Mouse (Mus musculus): ENCODE results near the gene Klra1. TPM values are rescaled to one million over a fixed set of nuclear protein-coding genes. Genes with fewer than 3 reads are reported as not detected.
"Not testable (repeated sequence)": the region's sequence is repeated elsewhere in the genome, so short reads cannot be mapped to it uniquely, and the experiment has no call there.

Klra1 gene
- not detected in 2 replicates for total RNA-seq (2014; rRNA removed)
- not detected in 2 replicates for polyA plus RNA-seq (2015; fragmentation: Nextera tagmentation; extraction: Ambion mirVana)

DNA sequence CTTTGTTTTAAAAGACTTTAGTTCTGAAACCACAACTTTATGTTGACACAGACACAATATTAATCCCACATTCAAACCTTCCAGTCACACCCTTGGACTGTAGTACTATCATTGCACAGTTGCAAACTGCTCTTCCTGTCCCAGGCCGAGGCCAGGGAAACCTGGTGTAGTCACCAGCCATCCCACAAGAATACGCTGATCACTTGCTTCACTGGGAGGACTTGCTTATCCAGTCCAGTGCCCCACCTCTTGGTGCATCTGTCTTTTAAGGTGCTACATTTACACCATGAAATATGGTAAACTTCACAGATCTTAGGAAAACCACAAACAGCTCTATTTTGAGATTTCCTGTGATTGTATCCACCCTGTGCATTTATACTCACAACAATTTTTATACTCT is at the start of gene Klra1:
Gene Klra1, minus strand, starts transcription at position 125 of the 400 bp plus-strand sequence.
- Histone ChIP-seq H3K27ac (ENCODE audit: low read depth, low read length) (no peak within 1 kb of the TSS), H3K36me3 (ENCODE audit: insufficient read depth, low read length) (no peaks in the 10 kb centered on the region), H3K9ac (replicated peaks; ENCODE audit: low read length, poor library complexity, severe bottlenecking) (no peak within 1 kb of the TSS), H3K9me3 (ENCODE audit: low read length) (0 out of 2 replicates have a peak, but pooled peaks cover 10% of the 10 kb centered on the region), H3K4me3 (ENCODE audit: low read depth, low read length) (no peak within 1 kb of the TSS), H3K27me3 (ENCODE audit: insufficient read depth, low read length) (no peaks in the 10 kb centered on the region), H3K4me2 (ENCODE audit: low read depth, low read length, poor library complexity, severe bottlenecking) (no peak within 1 kb of the TSS), H3K4me1 (ENCODE audit: insufficient read depth, low read length) (no peaks in the 10 kb centered on the region)
- 82% methylated on average over 2 of the region's 2 CpGs for WGBS
- no peak for TF ChIP-seq CTCF (IDR thresholded peaks at IDR 0.05)
- ATAC-seq (ENCODE audit: low FRiP score) (no peak), DNase-seq (ENCODE audit: low spot score) (no peak)

DNA sequence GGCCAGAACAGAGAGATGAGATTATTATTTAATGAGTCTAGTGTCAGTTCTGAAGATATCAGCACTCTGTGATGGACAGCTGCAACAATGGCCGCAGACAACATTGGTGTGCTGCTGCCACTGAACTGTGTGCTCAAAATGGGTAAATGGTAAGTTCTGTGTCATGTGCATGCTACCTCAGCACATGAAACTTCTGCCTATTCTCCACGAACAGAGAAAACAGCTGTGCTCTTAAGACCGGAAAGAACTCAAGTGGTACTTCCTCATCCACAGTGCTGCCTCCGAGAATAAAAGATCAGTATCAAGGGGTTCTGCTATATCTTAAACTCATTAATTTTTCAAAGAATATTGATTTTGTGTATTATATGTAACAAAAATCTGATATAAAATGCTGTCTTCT is 42.8 kb upstream of the Klra1 start:
- no peak overlapping the region for H3K4me3 ChIP-seq (ENCODE audit: low read depth, low read length)
- peaks cover 5% of the 10 kb centered on the region; the same call in 1 of the 2 replicates for H3K9me3 ChIP-seq (ENCODE audit: low read length)
- DNase-seq (ENCODE audit: low spot score) (no peak), ATAC-seq (ENCODE audit: low FRiP score) (no peak)
- H3K27ac ChIP-seq (ENCODE audit: low read depth, low read length) = no peak overlapping the region
- no peak for TF ChIP-seq CTCF (IDR thresholded peaks at IDR 0.05)
- no peak overlapping the region for H3K4me2 ChIP-seq (ENCODE audit: low read depth, low read length, poor library complexity, severe bottlenecking)
- H3K27me3 ChIP-seq (ENCODE audit: insufficient read depth, low read length) = no peaks in the 10 kb centered on the region
- no peak overlapping the region for H3K9ac ChIP-seq (replicated peaks; ENCODE audit: low read length, poor library complexity, severe bottlenecking)
- H3K36me3 ChIP-seq (ENCODE audit: insufficient read depth, low read length) = no peaks in the 10 kb centered on the region
- no peaks in the 10 kb centered on the region for H3K4me1 ChIP-seq (ENCODE audit: insufficient read depth, low read length)
- WGBS = 85% methylated on average over 4 of the region's 4 CpGs

DNA sequence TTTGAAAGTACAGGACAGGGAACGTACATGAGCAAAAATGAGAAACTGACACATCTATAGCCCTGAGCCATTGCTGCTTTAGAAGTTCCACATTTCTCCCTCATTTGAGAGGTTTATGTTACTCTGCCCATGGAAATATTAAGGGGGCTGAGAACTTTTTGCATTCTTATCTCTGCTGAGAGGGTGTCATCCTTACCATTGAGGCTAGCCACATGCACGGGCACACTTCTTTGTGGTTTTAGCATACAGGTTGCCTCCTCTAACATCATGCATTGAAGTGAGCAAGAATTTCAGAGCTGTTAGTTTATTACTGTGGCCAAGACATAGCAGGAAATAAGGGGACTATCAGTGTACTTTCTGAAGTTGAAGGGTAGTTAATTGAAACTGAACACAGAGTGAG is 32.5 kb upstream of the Klra1 start:
- ATAC-seq (ENCODE audit: low FRiP score) = no peak
- 89% methylated on average over 2 of the region's 2 CpGs for WGBS
- H3K4me3 ChIP-seq (ENCODE audit: low read depth, low read length) = no peak overlapping the region
- no peaks in the 10 kb centered on the region for H3K36me3 ChIP-seq (ENCODE audit: insufficient read depth, low read length)
- H3K9me3 ChIP-seq (ENCODE audit: low read length) = peaks cover 19% of the 10 kb centered on the region; the same call in 1 of the 2 replicates
- H3K4me2 ChIP-seq (ENCODE audit: low read depth, low read length, poor library complexity, severe bottlenecking) = no peak overlapping the region
- no peak overlapping the region for H3K9ac ChIP-seq (replicated peaks; ENCODE audit: low read length, poor library complexity, severe bottlenecking)
- H3K4me1 ChIP-seq (ENCODE audit: insufficient read depth, low read length) = no peaks in the 10 kb centered on the region
- DNase-seq (ENCODE audit: low spot score) = no peak
- TF ChIP-seq CTCF (IDR thresholded peaks at IDR 0.05) = no peak
- no peaks in the 10 kb centered on the region for H3K27me3 ChIP-seq (ENCODE audit: insufficient read depth, low read length)
- H3K27ac ChIP-seq (ENCODE audit: low read depth, low read length) = no peak overlapping the region

DNA sequence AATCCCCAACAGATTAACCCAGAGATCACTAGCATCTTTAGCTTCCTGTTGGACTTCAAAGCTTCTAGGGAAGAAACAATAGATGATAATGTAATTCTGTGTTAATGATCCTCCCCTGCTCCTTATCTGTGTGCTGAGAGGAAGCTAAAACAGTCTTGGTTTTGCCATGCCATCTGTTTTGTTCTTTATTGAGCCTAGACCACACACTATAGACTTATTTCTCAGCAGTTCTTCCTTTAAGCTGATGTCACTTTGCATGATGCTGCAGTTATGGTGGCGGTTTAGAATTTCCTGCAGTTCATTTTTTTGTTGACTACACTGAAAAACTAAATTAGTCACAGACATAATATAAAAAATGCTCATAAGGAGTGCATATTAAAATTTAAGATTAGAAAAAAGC is 18.2 kb upstream of the Klra1 start:
- no peak overlapping the region for H3K4me3 ChIP-seq (ENCODE audit: low read depth, low read length)
- peaks cover 12% of the 10 kb centered on the region; the same call in 1 of the 2 replicates for H3K9me3 ChIP-seq (ENCODE audit: low read length)
- ATAC-seq (ENCODE audit: low FRiP score) (no peak), DNase-seq (ENCODE audit: low spot score) (no peak)
- H3K27me3 ChIP-seq (ENCODE audit: insufficient read depth, low read length) = no peaks in the 10 kb centered on the region
- H3K4me1 ChIP-seq (ENCODE audit: insufficient read depth, low read length) = no peaks in the 10 kb centered on the region
- WGBS = 63% methylated on average over 1 of the region's 1 CpGs
- no peak for TF ChIP-seq CTCF (IDR thresholded peaks at IDR 0.05)
- H3K9ac ChIP-seq (replicated peaks; ENCODE audit: low read length, poor library complexity, severe bottlenecking) = no peak overlapping the region
- H3K4me2 ChIP-seq (ENCODE audit: low read depth, low read length, poor library complexity, severe bottlenecking) = no peak overlapping the region
- H3K36me3 ChIP-seq (ENCODE audit: insufficient read depth, low read length) = no peaks in the 10 kb centered on the region
- H3K27ac ChIP-seq (ENCODE audit: low read depth, low read length) = no peak overlapping the region

DNA sequence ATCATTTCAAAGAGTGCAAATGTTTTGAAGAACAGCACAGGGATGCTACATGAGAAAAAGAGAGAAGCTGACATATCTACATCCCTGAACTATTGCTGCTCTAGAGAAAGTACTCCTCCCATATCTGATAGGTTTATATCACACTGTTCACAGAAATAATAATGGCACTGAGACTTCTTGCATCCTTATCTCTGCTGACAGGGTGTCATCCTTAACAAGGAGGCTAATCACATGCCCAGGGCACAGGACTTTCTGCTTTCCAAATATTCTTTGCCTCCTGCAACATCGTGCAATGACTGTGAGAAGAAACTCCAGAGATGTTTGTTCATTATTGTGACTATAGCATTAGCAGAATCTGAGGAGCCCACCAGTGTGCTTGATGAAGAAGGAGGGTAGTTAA is 871 bp downstream of the Klra1 start:
- WGBS = 49% methylated on average over 1 of the region's 1 CpGs

DNA sequence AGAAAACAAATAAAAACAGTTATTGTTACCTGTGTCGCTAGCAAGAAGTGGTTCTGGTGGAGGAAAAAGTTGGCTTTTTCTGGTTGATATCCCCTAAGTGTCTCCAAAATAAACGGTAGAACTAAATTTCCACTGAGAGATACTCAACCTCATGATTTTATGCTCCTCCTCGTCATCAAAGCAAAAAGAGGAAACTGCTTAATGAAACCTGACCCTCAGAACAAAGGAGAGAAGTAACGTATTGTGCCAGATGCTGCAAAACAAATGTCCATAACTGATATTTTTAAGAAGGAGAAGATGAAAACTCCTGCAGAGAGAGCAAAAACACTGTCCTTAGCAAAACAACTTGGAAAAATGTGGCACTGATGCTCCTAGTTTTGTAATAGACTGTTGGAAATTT is 4.3 kb downstream of the Klra1 start:
- Histone ChIP-seq H3K4me2 (ENCODE audit: low read depth, low read length, poor library complexity, severe bottlenecking) (no peak overlapping the region), H3K4me1 (ENCODE audit: insufficient read depth, low read length) (no peaks in the 10 kb centered on the region), H3K27ac (ENCODE audit: low read depth, low read length) (no peak overlapping the region), H3K4me3 (ENCODE audit: low read depth, low read length) (no peak overlapping the region), H3K9me3 (ENCODE audit: low read length) (peaks cover 17% of the 10 kb centered on the region; the same call in 1 of the 2 replicates), H3K36me3 (ENCODE audit: insufficient read depth, low read length) (no peaks in the 10 kb centered on the region), H3K27me3 (ENCODE audit: insufficient read depth, low read length) (no peaks in the 10 kb centered on the region), H3K9ac (replicated peaks; ENCODE audit: low read length, poor library complexity, severe bottlenecking) (no peak overlapping the region)
- no peak for TF ChIP-seq CTCF (IDR thresholded peaks at IDR 0.05)
- ATAC-seq (ENCODE audit: low FRiP score) (no peak), DNase-seq (ENCODE audit: low spot score) (no peak)
- WGBS = 72% methylated on average over 4 of the region's 4 CpGs

More for the DNA sequence above, 871 bp downstream of the Klra1 start:
- DNase-seq (ENCODE audit: low spot score) (no peak), ATAC-seq (ENCODE audit: low FRiP score) (no peak)
- no peak for TF ChIP-seq CTCF (IDR thresholded peaks at IDR 0.05)
- no peak overlapping the region for H3K4me2 ChIP-seq (ENCODE audit: low read depth, low read length, poor library complexity, severe bottlenecking)
- no peak overlapping the region for H3K27ac ChIP-seq (ENCODE audit: low read depth, low read length)
- no peaks in the 10 kb centered on the region for H3K27me3 ChIP-seq (ENCODE audit: insufficient read depth, low read length)
- H3K9ac ChIP-seq (replicated peaks; ENCODE audit: low read length, poor library complexity, severe bottlenecking) = no peak overlapping the region
- 0 out of 2 replicates have a peak, but pooled peaks cover 14% of the 10 kb centered on the region for H3K9me3 ChIP-seq (ENCODE audit: low read length)
- no peak overlapping the region for H3K4me3 ChIP-seq (ENCODE audit: low read depth, low read length)
- H3K36me3 ChIP-seq (ENCODE audit: insufficient read depth, low read length) = no peaks in the 10 kb centered on the region
- no peaks in the 10 kb centered on the region for H3K4me1 ChIP-seq (ENCODE audit: insufficient read depth, low read length)

DNA sequence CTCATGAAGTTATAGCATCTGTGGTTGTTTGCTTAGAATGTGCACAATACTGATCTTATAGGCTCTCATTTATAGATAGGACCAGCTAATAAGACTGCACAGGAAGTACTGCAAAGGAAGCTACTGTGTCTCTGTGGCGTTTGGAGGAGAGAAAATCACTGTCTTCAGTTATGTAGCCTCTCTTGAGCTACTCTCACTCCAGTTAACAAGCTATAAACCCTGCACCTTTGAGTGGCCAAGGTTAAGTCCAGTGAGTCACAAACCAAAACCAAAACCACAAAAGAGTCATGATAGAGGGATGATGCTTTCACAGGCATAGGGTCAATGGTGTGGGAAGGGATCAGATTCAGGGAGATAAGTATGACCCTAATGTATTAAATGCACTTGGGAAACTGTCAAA is 41.3 kb downstream of the Klra1 start:
- H3K4me1 ChIP-seq (ENCODE audit: insufficient read depth, low read length); H3K9ac ChIP-seq (replicated peaks; ENCODE audit: low read length, poor library complexity, severe bottlenecking); H3K9me3 ChIP-seq (ENCODE audit: low read length); H3K27me3 ChIP-seq (ENCODE audit: insufficient read depth, low read length); H3K27ac ChIP-seq (ENCODE audit: low read depth, low read length); H3K4me2 ChIP-seq (ENCODE audit: low read depth, low read length, poor library complexity, severe bottlenecking); H3K4me3 ChIP-seq (ENCODE audit: low read depth, low read length); H3K36me3 ChIP-seq (ENCODE audit: insufficient read depth, low read length); ATAC-seq (ENCODE audit: low FRiP score); DNase-seq (ENCODE audit: low spot score): not testable (repeated sequence)
- WGBS = 28% methylated on average over 1 of the region's 1 CpGs

DNA sequence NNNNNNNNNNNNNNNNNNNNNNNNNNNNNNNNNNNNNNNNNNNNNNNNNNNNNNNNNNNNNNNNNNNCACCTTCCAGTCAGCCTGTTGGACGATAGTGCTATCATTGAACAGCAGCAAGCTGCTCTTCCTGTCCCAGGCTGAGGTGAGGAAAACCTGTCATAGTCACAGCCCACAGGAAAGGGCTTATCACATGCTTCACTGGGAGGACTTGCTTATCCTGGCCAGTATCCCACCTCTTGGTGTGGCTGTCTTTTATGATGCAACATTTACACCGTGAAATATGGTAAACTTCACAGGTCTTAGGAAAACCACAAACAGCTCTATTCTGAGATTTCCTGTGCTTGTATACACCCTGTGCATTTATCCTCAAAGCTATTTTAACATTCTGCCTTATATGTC is 44.7 kb downstream of the Klra1 start:
- not testable (repeated sequence) for ATAC-seq (ENCODE audit: low FRiP score); H3K27ac ChIP-seq (ENCODE audit: low read depth, low read length); H3K4me2 ChIP-seq (ENCODE audit: low read depth, low read length, poor library complexity, severe bottlenecking); H3K4me1 ChIP-seq (ENCODE audit: insufficient read depth, low read length); H3K9ac ChIP-seq (replicated peaks; ENCODE audit: low read length, poor library complexity, severe bottlenecking); H3K36me3 ChIP-seq (ENCODE audit: insufficient read depth, low read length); H3K9me3 ChIP-seq (ENCODE audit: low read length); DNase-seq (ENCODE audit: low spot score); H3K4me3 ChIP-seq (ENCODE audit: low read depth, low read length); H3K27me3 ChIP-seq (ENCODE audit: insufficient read depth, low read length)
- WGBS = 86% methylated on average over 2 of the region's 2 CpGs

Measured in midbrain, postnatal 0 days (tissue).